Mouse (Mus musculus) heart, adult 9 months (tissue): ENCODE measurements around the gene Dlg2.

ENCODE experiments used
- DNase-seq, 2 experiments: peaks; one replicate each; pipeline ENCODE4 v3.0.0; 2022; ENCODE audit warnings: low spot score in 2 of 2

Dlg2 gene

GRCm38 (mm10) chr7:92457791-92458190 lies 1981.3 kb downstream of the Dlg2 start:
- peak; percentile 55 to 65 for DNase-seq

DNA sequence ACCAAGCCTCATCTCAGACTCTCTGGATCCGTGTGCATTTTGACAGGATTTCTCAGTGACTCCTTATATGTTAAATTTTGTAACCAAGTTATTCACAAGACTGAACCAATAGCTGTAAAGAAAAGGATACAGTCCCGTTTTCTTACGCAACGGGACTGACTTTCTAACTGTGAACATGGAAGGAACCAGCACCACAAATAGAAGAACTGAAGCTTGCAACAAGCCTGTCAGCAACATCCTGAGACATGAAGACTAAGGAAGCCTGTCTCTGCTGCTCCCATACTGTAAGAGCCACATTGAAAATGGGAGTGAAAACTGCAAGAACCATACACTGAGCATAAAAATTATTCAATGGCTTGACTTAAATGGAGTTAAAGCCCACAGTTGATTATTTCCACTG lies 1981.8 kb downstream of the Dlg2 start:
- no peak for DNase-seq

DNA sequence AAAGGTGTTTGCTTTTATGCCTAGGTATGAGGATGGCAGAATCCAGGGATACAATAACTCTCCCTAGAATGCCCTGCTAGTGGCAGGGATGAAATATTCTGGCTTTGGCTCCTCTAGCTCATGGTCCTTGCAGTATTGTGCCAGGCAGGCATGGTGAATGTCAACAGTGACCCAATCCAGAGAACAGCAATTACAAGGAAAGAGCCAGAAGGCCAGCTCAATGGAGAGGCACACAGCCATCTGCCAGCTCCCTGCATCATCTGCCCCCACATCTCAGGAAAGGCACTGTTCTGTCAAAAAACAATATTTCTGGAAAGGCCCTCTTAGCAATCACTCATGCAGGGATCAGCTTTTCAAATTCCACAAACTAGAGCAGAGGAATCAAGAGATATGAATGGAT lies 1984.1 kb downstream of the Dlg2 start:
- no peak for DNase-seq

- no peak for DNase-seq
Observed at GRCm38 (mm10) chr7:92461256-92461655, 1984.8 kb downstream of the Dlg2 start.

DNA sequence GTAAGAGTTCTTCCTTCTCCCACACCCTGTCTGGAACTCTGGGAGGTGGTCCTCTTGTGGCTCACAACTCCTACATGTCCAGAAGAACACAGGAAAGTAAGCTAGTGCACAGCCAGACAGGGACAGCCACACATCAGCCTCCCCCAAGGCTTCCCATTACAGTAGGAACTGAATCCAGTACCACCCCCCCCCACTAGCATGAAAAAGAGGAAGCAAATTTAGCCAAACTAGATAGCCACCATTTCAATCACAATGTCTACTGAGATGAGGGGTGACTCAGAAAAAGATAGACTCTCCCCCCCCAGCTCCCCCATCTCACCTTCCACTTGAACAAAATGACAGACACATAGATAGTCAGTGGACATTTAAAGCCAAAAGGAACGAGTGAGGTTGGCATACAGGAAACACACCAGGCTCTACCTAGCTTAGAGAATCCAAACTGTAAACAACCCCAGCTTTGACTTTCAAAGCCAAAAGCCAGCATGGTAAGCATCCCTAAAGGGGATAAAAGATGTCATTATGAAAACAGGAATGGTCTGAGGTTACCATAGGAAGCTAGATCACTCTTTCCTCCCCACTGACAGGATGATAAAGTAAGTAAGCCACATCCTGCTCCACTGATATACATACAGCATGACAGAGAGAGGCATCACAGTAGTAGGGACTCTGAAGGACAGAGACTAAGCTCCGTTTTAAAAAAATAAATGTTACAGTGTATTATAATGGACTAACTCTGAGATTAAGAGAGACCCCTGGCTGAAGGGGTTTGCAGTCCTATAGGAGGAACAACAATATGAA lies 1986.8 kb downstream of the Dlg2 start:
- DNase-seq = no peak

DNA sequence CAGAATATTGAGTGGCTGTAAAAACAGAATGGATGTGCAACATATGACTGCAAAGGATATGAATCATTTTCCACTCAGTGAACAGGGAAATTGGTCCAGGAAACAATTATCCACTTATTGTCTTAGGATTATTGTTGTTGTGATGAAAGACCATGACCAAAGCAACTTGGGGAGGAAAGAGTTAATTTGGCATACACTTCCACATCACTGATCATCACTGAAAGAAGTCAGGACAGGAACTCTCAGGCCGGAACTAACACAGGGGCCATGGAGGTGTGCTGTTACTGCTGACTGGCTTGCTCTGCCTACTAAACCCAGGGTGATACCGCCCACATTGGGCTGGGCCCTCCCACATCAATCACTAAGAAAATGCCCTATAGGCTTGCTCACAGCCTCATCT lies 1987.8 kb downstream of the Dlg2 start:
- DNase-seq = no peak

DNA sequence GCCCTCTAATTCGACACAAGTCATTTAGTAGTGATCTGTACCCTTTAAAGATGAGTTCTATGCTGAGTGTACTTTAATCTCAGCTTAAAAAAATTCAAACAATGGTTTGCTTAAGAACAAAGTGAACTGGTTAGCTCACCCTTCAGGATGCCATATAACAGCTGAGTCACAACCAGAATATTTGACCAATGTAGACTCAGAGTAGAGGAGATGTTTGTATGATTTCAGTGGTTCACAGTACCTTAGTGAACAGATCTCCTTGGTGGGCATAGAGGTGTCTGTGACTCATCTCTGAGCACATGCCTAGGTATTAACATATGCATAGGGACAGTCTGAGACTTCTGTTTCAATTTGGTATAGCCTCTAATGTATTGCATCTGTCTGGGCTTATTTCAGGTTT lies 2002.7 kb downstream of the Dlg2 start:
- DNase-seq = no peak

DNA sequence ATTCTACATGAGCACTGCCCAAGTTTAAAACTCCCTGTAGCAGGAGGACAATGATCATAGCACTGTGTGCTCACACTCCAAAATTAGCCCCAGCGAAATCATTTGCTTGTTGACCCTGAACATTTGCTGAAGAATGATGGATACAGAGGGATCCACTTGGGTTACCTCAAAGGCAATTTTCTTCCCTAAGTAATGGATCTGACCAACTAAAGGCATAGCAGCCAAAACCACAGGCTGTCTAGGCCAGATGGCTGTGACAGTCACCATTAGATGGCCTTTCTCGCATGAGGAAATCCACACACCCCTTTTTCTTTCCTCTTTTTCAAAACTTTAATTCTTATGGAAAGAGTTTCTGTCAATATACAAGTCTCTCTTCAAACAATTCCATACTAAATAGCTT lies 2003.3 kb downstream of the Dlg2 start:
- no peak for DNase-seq

- DNase-seq = no peak
Observed at GRCm38 (mm10) chr7:92483346-92483745, 2006.9 kb downstream of the Dlg2 start.

DNA sequence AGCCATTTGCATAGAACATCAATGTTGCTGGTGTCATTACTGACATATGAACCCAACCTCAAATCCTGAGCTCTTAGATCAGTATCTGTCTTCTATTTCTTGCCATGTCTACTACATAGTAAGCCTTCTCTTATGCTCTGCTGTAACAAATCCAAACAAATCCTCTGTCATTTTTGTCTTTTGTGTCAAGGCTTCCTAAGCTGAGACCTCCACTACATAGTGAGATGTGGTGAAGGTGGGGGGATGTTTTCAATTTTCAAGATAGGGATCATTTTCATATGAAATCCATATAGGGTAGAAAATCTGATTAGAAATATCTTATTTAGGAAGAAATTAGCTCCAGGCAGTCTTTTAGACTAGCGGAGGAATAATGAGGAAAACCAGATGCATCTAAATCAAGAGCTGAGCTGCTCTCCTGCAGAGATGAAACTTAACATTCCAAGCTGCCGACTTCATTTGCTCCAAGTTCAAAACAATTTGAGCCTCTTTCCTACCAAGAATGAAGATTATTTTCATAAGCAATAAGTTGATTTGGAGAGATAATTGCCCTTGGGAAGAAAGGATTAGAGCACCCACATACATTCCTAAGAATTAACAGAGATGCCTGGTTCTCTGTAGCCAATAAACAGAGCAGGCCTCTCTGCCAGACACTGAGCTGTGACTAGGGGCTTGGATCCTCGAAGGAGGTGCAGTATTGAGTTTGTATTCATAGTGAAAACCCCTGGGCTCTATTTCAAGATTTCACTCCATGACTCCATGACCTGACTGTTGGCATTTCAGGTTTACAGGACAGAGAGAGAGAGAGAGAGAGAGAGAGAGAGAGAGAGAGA lies 2009.6 kb downstream of the Dlg2 start:
- DNase-seq = no peak

GRCm38 (mm10) chr7:92486878-92487277 lies 2010.4 kb downstream of the Dlg2 start:
- DNase-seq = no peak

GRCm38 (mm10) chr7:92492262-92492661 lies 2015.8 kb downstream of the Dlg2 start:
- DNase-seq = no peak

- DNase-seq = peak; percentile 31 to 45
Observed at GRCm38 (mm10) chr7:92493521-92493920, 2017.0 kb downstream of the Dlg2 start.
